Mouse (Mus musculus): ENCODE measurements around the gene Olfr13.
"Not testable (repeated sequence)": the region's sequence is repeated elsewhere in the genome, so short reads cannot be mapped to it uniquely, and the experiment has no call there.

Olfr13 gene

DNA sequence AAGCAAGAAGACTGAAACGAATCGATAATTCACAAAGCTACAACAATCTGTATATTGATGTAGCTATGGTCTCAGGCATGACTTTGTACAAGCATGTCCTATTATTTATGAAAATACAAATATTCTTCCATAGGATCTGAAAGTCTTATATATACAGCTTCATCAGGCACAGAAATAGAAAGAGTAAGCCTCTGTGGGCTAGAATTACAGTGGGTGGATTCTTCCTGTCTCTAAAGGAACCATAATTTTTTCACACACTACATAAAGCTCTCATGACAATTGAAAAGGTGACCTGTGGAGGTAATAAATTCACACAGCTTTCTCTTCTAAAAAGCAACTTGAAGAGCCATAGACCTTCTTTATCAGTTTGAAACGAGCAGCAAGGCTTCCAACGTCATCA, at the start of gene Olfr13:
TSS of gene Olfr13 (plus strand) at position 301 of the 400 bp plus-strand sequence.
- no peak for DNase-seq (ENCODE audit: low spot score in 2 of 2)

DNA sequence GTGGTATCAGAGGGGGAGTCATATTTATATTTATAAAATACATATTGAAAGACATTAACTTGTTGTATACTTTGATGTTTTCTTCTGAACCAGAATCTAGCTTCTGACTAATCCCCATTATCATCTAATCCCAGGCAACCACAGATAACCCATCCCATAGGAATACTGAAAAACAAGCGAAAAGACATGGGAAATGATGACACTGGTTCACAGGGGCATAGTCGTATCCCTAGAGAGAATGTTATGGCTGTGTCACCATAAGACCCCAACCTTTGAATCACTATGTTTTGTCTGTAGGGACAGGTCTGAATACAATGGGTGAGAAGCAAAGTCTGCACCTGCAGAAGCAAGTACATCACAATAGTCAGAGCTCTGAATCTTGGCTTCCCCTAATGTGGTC, 25.7 kb upstream of the Olfr13 start, which contains the start of gene Olfr237-ps1:
TSS of gene Olfr237-ps1 (plus strand) at position 301 of the 400 bp plus-strand sequence.
- DNase-seq (ENCODE audit: low spot score in 2 of 2) = not testable (repeated sequence)

DNA sequence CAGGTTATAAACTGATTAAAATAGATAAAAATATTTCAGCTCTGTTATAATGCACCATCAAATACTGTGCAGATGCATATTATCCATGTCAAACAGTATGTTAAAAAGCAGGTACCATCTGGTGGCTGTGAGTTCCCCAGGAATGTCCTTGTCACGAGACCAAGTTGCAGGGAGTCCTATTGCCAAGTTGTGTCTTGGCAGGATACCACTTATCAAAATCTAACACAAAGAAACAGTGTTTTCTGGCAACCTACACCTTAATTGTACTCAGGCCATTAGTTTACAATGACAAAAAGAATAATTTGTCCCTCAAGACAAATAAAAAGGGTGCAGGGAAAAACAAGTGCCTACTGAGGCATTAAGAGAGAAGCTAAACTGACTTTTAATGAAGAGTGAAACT, 12.4 kb upstream of the Olfr13 start:
- no peak for DNase-seq (ENCODE audit: low spot score in 2 of 2)

DNA sequence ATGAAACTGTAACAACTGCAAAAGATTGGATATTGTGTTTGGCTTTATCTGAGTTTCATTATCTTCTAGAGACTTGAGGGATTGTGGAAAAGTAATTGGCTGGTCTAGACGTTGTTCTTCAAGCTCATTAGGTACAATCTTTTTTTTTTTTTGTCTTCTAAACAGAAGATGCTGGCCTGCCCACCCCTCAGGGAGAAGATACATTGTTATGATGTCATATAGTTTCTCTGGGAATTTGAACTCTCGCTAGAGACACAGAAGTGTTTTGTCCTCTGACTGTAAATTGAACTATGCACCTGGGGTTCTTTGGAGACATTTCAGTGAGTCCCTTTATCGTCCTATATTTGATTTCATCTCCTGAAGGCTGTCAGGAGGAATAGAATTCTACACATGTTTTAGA, 9.0 kb upstream of the Olfr13 start, which contains the start of gene Olfr437:
TSS of gene Olfr437 (plus strand) at position 301 of the 400 bp plus-strand sequence.
- no peak for DNase-seq (ENCODE audit: low spot score in 2 of 2)

DNA sequence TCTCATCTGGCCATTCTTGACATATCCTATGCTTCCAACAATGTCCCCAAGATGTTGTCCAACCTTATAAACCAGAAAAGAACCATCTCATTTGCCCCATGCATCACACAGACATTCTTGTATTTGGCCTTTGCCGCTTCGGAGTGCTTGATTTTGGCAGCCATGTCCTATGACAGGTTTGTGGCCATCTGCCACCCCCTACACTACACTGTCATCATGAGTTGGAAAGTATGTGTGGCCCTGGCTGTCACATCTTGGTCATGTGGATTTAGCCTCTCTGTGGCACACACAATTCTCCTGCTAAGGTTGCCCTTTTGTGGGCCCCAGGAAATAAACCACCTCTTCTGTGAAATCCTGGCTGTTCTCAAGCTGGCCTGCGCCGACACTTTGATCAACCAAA, 4.7 kb upstream of the Olfr13 start:
- DNase-seq (ENCODE audit: low spot score in 2 of 2) = no peak

DNA sequence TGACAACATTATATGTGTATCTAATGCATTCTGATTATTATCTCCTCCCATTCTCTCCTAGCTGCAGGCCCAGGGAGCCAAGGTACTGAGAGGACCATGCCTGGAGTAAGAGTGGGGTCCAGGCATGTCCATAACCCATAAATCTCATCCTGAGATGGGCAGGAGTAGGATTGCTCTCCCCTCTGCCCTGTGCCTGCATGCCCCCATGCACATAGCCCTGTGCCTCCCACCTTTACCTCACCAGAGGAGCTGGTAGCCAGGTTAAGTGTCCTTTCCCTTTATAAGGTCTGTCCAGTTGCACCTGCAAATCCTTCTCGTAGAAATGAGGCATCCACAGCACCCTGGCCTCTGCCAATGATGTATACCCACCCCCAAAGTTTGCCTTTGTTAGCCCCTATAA, 6.2 kb downstream of the Olfr13 start:
- no peak for DNase-seq (ENCODE audit: low spot score in 2 of 2)

DNA sequence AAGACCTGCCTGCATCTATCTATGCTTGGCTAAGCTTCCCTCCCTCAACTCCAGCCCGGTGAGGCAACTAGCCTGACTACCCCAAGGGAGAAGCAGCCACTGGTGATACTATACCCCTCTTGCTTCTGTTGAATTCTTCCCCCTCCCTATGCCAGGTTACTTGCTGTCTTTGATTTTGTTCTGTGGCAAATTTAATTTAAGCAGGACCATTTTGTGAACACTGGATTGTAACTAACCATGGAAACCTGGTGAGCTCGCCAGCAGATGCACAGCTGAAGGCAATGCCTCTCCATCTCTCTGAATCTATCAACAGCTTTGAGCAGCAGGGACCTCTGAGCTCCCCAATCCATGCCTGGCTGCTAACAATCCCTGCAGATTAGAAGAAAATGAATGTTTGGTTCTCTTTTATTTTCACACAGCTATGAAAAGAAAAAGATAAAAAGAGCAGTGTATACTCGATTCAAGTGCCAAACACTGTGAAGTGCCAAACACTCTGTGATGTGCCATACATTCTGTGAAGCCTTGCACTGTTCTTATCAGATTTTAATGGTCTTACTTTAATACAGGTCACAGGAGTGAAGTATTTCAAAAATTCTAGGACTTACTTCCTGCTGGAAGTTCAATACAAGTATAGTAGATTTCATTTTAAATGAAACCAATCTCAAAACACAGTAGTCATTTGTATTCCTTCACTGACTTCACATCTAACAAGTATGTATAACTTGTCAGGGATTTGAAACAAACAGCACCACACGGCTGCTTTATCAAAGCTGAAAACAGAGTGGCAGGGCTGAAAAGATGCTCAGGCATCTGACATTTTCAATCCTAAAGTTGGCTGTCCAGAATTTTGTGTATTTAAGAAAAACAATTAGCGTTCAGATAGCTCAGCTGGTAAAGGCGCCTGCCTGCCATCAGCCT, 6.9 kb downstream of the Olfr13 start:
- peak in 1 of 2 experiments; percentile 5 for DNase-seq (ENCODE audit: low spot score in 2 of 2)

DNA sequence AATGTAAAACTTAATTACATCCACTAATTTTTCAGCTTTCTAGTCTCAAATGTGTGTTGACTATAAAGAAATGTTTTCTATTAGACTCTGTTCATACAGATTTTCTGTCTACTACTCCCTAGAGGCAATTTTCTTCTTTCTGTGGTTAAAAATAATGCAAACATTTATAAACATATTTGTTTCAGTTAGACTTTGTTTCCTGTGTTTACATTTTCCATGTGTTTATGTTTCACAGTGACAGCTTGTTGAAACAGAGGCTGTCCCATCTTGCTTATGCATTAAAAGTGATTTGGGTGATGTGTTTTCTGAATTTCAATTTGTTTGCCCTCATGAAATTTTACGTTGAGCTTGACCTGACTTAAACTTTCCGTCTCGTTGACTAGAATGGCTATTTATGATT, 19.0 kb downstream of the Olfr13 start:
- no peak for DNase-seq (ENCODE audit: low spot score in 2 of 2)

DNA sequence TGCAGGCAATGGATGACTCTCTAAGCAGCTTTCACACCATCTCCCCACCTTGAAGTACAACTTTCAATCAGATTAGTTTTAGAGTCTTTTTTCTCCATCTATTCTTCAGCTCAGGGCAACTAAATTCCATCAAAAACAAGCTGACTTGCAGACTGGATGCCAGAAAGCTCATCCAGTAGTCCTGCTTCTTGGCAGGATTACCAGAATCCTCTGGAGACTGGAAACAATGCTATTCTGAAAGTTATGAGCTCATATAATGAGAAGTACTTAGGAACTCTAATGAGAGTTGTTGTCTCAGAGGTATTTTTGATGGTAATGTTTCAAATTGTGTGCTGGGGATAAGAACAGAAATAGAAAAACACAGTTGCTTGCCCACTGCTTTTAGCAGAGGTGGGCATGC, 24.8 kb downstream of the Olfr13 start, which contains the start of gene Olfr435:
TSS of gene Olfr435 (plus strand) at position 366 of the 400 bp plus-strand sequence.
- DNase-seq (ENCODE audit: low spot score in 2 of 2) = no peak

DNA sequence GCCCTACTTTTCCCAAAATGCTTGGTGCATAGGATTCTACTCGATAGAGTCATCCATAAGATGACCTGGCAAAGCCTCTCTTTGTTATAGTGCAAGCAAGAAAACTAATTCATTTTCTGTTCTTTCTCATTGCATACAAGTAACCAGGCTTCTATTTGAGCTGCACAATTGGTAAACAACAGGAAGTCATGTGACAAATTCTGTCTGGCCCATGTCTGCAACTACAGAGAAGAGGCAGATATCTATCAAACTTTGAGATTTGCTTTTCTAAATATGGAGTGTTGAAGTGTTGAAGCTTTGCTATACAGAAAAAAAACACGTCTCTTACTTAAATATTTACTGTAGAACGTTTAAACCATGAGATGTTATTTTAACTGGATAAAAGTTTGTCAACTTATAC, 26.2 kb downstream of the Olfr13 start:
- DNase-seq (ENCODE audit: low spot score in 2 of 2) = no peak

DNA sequence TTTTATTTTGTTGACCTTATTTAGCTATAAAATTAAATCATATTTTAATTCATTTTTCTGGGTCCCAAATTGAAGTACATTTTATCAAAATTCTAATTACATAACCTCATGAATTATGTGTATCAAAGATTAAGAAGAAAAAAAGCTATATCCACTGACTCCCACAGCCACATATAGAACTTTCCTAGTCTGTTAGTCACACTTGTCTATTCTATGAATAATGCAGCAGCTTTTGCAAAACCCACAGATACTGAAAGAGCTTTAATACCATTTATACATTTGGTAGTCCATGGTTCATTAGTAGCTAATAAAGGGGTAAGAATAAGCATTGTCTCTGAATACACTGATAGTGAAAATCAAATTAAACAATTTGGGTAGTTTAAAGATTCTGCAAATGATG, 30.8 kb downstream of the Olfr13 start:
- DNase-seq (ENCODE audit: low spot score in 2 of 2) = no peak

DNA sequence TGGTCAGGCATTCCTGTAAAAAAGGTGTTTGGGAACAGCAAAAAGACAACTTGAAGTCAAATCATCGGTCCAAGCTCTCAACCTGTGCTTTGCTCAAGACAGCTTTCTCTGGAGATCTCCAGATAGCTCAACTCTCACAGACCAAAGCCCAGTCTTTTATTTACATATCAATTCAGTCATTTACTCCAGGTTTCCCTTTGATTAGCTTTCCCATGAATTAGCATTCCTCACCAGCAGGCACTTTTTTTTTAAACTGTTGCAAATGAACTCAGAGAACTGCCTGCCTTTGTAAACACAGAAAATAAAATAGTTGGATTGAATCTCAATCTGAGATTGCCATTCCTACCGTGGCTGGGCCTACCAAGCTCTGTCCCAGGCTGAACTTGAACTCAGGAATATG, 33.4 kb downstream of the Olfr13 start:
- DNase-seq (ENCODE audit: low spot score in 2 of 2) = no peak

DNA sequence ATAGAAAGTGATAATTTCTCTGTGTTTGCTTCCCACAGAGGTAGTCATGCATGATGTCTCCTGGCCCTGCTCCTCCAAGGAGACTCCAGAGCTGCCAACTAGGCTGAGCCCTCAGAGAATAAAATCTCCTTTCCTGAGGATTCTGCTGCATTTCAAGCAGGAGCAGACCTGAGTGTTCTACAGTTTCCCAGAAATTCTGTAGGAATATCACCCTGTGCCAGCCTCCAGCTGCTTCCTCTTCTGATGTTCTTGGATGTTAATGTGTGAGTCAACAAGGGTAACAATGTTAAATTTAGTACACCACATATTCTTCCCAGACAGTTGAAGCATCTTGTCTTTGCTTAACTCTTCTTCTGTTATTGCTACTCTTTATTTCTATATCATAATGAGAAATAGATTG, 40.9 kb downstream of the Olfr13 start, which contains the start of gene Olfr434:
TSS of gene Olfr434 (plus strand) at position 149 of the 400 bp plus-strand sequence.
- peak; percentile 19 to 51 for DNase-seq (ENCODE audit: low spot score in 2 of 2)

Measured in right cerebral cortex, adult 2 months (tissue).